Mouse (Mus musculus): Measurements from ENCODE around the gene Borcs6. TPM values are rescaled to one million over a fixed set of nuclear protein-coding genes. Genes with fewer than 3 reads are reported as not detected.
A peak's percentile ranks its signal among the peaks of the same experiment; 100 is the strongest.

Gene Borcs6
- total RNA-seq, 2 experiments from 2014 or later, result 16.7 to 19.3 TPM

DNA sequence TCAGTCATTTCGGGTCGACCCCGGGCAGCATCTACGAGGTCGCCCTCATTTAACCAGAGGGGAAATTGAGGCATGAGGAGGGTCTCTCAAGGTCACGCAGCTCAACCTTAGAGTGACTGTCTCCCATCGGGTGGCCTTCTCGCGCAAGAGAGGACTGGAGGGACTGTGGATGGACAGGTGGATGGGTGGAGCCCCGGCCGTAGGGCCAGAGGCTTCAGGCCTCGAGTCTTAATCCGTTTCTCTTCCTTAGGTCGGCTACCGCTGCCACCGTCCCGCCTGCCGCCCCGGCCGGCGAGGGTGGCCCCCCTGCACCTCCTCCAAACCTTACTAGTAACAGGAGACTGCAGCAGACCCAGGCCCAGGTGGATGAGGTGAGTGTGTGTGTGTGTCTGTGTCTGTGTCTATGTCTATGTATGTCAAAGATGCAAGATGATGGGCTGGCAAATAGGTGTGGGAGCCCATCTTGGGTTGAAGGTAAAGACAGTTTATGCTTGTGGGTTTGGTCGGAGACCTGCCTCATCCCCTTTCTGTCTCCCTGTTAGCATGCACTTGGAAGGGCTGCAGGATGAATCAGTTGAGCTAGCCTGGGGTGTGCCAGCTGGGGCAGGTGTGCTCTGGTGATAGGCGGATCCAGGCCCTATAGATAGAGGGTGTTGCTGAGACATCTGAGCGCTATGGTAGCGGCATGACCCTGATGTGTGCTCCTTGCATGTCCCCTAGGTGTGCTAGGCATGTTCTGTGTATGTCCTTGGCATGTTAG is 29.5 kb downstream of the Borcs6 start:
- DNase-seq, result no peak

DNA sequence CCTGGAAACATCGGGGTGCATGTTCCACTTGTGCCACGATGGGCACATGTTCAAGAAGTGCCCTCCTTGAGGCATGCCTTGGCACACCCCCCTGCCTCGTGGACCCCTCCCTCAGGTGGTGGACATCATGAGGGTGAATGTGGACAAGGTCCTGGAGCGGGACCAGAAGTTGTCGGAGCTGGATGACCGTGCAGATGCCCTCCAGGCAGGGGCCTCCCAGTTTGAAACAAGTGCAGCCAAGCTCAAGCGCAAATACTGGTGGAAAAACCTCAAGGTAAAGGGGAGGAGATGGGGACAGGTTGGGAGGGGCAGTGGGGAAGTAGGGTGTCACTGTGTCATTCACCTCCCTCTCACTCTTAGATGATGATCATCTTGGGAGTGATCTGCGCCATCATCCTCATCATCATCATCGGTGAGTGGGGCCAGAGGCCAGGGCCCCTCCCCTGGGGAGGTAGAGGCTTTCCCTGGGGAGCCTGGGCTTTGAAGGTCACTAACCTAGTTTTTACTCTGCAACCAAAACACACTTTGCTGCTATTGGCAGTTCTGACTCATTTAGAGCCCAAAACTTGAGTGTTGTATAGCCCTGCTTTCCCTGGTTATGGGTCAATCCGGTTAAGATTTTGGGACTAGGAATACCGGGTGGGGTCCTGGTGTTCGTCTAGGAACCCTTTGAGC is 30.2 kb downstream of the Borcs6 start:
- DNase-seq, result peak in 1 of 2 experiments; percentile 40

DNA sequence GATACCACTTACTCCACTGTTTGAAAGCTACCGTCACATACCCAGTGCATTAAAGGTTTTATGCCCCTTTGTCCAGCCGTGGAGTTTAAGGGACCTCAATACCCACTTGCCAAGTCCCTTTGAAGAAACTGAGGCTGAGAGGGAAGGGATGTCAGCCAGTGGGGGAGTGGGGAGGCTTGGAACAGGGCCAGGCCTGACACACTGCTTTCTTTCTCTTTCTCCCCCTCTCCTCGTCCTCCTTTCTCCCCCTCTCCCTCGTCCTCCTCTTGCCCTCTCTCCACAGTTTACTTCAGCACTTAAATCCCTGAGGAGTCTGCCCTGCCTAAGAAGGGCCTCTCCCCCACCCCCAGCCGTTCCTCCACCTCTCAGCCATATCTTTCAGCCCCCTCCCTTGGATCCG is 30.9 kb downstream of the Borcs6 start:
- no peak for DNase-seq

DNA sequence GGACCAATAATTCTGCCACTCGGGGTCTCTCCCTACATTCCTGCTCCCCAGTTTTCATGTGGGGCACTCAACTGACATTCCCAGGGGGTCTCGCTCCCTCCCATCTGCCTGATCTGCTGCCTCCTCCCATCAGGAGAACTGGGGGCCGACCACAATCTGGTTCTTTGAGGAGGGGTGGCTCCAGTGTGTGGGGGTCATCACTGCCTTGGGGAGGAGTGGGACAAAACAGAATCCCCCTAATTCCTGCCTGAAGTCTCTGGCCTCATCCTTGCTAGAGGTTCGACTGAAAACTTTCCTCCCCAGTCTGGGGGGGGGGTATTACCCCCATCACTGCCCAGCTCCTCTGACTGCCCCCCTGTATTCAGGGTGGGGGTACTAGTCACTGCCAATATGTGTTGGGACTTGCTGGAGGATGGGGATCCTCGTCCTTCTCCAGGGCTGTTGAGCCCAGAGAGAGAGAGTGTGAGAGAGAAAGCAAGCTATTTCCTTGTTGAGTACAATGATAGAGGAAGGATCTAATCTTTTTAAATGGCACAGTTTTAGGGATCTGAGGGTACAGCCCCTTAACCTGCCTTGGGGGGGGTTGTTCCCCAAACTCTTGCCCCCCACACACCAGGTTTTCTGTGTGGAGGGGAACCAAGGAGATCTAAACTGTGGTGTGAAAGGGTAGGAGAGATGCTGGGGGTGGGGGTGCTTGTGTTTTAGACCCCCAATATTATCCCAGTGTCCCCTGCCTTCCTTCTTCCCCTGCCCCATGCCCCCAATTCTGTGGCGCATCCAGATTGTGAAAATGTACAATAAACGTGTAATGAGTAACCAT is 32.3 kb downstream of the Borcs6 start:
- DNase-seq, result peak in 1 of 2 experiments; percentile 12

GRCm38 (mm10) chr11:69092386-69092751 is 32.9 kb downstream of the Borcs6 start:
- DNase-seq, result peak; percentile 86 to 97

- no peak for DNase-seq
These were observed 33.4 kb downstream of the Borcs6 start for GRCm38 (mm10) chr11:69092871-69093270.

DNA sequence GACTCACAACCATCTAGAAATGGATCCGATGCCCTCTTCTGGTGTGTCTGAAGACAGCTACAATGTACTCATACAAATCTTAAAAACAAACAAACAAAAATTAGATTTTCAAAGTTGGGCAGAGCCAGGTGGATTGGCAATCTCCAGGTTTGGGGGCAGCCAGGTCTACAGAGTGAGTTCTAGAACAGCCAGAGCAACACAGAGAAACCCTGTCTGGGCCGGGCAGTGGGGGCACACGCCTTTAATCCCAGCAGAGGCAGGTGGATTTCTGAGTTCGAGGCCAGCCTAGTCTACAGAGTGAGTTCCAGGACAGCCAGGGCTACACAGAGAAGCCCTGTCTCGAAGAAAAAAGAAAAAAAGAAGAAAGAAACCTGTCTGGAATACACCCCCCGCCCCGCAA is 34.3 kb downstream of the Borcs6 start:
- peak in 1 of 2 experiments; percentile 33 for DNase-seq

GRCm38 (mm10) chr11:69094697-69095429 is 35.3 kb downstream of the Borcs6 start, which contains the start of gene Per1:
Gene Per1 (plus strand): TSS chr11:69095217.
- DNase-seq, result peak; percentile 99 to 100

DNA sequence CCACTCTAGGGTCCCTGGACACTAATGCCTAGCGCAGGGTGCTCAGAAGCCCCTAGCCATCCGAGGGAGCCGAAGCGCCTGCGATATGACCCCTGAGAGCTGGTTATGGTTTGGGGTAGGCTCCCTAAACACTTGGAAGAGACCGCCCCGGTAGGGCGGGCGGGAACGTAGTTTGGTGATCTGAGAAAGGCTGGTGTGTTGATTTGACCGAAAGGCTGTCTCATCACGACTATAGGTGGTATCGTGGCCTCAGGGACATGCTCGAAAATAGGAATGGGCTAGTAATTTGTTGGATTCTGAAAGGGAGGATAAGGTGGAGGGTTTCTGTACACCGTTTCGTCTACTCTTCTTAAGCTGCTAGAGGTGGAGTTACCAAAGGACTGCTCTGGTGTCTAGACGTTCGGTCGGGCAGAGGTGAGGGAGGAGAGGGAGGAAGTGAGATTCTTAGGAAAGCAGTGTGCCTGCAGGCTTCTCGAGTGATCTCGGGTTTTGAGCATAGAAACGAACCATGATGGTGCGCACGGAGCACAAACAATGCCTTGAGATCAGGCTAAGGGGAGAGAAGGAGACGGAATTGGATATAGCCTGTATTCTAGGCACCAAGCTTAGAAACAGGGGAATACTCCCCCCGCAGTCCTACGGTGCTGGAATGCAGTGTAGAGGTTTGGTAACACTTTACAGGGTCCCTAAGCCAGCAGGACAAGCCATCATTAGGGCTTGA is 36.2 kb downstream of the Borcs6 start:
- DNase-seq, result peak; percentile 62 to 81

GRCm38 (mm10) chr11:69096360-69096986 is 37.0 kb downstream of the Borcs6 start:
- DNase-seq, result no peak

DNA sequence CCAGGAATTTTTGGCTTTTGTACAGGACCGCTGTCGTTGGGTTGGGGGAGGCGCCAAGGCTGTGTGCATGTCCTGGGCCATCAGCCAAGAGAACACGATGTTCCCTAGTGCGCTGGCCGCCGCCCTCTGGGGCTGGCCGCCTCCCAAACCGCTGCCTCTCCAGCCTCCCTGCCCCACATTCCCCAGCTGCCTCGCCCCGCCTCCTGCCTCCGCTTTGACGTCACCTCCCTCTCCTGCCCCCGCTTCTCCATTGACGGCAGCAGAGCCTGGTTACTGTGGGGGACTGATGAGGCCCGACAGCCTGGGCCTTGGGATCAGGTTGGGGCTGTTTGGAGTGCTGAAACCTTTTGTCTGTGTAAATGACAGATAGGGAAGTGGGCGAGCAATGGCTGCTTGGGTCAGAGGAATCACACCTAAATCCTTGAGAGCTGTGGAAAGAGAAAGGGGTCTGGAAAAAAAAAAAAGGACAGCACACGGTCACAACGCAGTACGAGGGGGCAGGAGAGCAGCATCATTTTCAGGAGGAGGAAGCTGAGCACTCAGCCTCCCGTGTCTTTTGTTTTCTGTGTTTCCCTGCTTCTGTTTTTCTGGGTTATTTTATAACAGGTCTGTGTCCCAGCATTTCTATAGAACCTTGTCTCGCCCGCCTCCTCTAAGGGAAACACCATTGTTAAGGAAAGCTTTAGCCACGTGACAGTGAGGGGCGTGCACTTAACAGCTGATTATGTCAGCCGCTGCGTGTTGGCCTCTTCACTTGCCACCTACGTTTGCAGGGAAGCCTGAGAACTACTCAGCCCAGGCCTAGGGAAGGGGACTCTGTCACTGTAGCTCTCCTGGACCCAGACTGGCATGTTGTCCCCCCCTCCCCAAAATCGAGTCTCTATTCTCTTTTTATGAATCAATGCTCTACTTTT is 37.7 kb downstream of the Borcs6 start:
- peak; percentile 100 for DNase-seq

- no peak for DNase-seq
These were observed 38.7 kb downstream of the Borcs6 start for GRCm38 (mm10) chr11:69098039-69098761.

GRCm38 (mm10) chr11:69098762-69099091 is 39.2 kb downstream of the Borcs6 start:
- peak; percentile 99 for DNase-seq

- peak; percentile 95 to 96 for DNase-seq
These were observed 39.8 kb downstream of the Borcs6 start for GRCm38 (mm10) chr11:69099177-69099914.

DNA sequence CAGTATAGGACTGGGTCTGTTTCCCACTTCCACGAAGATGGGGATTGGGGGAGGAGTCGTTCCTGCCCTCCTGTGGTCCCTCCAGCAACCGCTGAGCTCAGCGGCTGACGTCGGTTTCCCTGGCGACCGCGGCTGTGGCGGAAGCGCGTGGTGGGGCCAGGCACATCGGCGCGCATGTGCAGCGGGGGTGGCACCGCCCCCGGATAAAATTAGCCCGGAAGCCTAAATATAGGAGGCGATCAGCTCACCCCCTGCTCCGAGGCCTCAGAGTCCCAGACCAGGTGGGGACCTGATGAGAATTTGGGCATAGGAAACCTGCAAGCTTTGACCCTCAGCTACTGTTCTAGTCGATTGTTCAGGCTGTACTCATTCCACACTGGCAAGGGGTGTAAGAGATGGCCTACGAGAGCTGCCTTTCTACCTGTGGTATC is 40.4 kb downstream of the Borcs6 start:
- peak; percentile 96 to 98 for DNase-seq

- peak in 1 of 2 experiments; percentile 32 for DNase-seq
These were observed 41.3 kb downstream of the Borcs6 start for GRCm38 (mm10) chr11:69100639-69101360.

DNA sequence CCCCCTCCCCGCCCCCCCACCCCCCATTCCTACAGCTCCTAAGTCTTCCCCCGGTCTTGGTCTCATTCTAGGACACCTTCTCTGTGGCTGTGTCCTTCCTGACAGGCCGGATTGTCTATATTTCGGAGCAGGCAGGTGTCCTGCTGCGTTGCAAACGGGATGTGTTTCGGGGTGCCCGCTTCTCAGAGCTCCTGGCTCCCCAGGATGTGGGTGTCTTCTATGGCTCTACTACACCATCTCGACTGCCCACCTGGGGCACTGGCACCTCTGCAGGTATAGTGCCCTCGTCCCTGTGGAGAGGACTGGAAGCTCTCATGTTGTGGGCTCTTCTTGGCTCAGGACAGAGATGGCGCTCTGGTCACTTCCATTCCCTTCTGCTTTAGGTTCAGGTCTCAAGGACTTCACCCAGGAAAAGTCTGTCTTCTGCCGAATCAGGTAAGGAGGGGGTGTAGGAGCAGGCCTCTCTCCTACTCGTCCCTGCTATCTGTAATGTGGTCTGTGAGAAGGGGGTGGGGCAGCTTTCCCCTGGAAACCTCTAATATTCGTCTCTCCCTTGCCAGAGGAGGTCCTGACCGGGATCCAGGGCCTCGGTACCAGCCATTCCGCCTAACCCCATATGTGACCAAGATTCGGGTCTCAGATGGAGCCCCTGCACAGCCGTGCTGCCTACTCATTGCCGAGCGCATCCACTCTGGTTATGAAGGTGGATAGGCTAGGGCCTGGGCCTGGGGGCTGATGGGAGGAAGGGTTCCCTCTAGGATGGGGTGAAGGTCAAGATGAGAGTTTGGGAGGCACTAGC is 42.3 kb downstream of the Borcs6 start:
- DNase-seq, result peak in 1 of 2 experiments; percentile 9
